Mouse (Mus musculus) cerebellum, adult (tissue): ENCODE data around the gene Cd79b.

Experiments used
- ATAC-seq: cut with Nextera tagmentation; 2 replicates; pipeline ENCODE4 v1.9.2; 2017; ENCODE audit warnings: mild to moderate bottlenecking, moderate library complexity, mixed read lengths; ENCODE audit not compliant: insufficient number of reproducible peaks, low FRiP score, low TSS enrichment

The Cd79b gene

DNA sequence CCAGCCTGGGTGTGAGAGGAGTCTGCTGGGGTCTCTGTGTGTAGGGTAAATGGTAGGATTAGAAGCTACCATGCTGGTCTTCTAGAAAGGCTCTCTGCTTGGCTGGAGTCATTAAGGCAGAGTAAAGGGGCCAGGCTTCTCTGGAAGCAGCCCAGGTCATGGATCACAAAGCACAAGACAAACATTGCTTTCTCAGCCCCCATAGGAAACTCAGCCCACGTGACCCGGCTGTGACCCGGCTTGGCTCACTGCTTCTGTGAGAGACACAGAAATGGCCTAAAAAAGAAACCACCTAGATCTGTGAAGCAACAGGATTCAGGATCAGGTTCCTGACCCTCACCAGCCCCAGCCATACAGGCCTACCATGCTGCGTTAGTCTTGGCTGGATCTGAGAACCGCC is 10.3 kb upstream of the Cd79b start:
- no peak for ATAC-seq

DNA sequence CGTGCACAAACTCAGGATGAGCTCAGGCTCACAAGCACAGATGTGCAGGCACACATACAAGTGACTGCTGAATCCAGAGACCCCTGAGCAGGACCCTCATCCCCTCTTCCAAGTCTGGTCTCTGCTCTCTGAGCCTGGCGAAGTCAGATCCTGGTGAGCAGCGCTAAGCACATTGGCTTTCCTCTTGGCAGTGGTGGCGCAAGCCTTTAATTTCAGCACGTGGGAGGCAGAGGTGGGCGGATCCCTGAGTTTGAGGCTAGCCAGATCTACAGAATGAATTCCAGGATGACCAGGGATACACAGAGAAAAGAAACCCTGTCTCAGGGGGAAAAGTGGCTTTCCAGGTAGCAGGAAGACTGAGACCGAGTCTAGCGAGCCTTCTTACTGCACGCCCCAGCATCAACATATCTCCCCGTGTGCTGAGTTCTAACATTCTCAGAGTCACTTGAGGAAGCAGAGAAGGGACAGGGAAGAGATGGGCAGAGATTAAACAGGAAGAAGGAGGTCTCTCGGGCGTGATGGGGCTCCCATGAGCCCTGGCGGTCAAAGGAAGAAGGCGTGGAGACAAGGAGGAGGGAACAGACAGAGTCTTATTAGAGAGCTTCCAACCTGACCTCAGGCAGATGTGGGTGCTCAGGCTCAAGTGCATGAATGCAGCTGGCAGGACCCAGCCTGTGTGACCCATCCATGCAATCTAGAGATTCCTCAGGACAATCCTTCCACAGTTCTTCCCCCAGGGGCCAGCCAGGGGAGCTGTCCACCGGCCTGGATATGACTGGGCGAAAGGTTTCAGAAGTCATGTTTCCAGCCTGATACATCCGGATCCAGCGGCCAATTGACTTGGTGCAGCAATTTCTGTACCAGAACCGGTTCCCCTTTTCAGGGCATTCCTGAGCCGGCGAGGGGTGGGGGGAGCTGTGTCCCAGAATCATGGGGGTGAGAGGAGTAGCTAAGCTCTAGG is 4.1 kb upstream of the Cd79b start:
- no peak for ATAC-seq

DNA sequence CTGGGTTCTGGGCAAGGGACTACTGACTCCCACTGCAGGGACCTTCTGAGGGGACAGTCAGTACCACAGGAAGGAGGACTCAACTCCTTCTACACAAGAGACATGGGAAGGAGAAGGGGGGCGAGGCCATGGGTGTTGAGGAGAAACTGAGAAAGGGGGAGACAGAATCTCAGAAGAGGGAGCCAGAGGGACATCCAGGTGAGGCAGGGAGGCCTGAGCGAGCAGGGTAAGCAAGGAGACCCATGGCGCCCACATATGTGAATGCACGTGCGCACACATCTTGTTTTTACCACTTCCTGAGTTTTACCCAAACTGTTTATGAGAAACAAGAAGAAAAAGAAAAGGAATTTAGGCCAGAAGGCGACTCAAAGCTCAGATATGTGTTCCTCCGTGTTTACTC is 3.2 kb upstream of the Cd79b start:
- no peak for ATAC-seq

DNA sequence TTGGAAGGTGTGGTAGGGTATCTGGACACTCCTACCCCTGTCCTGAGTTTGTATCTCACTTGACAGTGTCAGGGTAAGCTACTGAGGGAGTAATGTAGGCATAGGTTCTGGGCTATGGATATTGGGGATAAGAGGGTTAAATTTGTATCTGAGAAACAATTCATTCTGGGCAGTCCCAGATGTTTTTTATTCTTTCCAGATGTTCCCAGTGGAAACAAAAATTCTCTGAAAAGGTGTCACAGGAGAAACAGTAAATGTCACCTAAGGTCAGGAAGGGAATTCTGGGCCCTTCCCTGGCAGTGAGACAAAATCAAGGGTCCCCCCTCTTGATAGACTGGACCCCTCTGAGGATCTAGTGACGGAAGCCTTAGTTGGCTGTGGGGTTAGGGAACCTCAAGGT is 1.9 kb upstream of the Cd79b start:
- ATAC-seq = no peak

DNA sequence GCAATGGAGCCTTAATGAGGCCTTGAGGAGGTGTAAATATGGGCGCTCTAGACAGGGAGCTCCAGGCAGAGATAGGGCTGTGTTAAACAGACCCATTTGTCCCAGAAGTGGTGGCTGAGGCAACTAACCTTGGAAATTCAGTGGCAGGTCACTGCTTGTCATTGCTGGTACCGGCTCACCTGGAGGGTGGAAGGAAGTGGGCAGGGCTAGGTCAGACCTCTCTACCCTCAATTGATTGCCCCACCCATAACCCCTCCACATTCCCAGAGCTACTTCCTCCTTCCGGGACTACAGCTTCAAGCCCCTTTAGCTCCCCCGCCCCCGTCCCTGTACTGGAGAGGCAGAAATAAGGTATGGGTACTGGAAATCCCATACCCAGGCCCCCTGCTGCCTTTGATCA is 1.0 kb downstream of the Cd79b start:
- ATAC-seq = no peak

DNA sequence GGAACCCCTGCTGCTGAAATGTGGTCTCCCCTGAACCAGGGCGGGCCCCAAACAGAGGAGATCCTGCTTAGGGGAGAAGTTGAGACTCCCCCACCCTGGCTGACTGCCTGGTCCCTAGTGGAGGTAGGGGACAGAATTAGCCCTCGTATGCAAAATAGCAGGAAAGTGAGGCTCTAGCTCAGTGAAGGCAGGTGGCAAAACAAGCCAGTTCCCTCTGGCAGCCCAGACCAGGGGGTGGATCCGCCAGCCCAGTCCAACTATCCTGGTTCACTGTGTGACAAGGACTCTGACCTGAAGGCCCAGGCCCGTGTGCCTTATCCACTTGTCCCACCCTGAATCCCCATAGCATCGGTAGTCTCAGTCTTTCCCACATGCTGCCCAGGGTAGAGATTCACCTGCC is 4.4 kb downstream of the Cd79b start:
- ATAC-seq = no peak

DNA sequence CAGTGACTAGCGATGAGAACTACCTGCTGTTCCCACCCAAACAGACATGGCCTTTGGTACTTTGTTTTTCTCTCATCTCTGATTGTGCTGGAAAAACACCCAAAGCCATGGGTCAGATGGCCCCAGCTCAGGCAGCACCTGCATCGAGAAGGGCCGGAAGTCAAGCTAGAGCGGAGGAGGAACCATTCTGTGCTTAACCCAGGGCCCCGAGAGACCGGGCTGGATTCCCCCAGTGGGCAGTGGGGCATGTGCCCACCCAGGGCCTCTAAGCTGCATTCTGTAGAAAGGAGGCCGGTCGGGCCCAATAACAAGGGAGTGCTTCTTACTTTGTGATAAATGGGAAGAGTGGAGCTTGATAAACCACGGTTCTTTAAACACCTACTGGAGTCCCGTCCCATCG is 6.4 kb downstream of the Cd79b start:
- no peak for ATAC-seq

DNA sequence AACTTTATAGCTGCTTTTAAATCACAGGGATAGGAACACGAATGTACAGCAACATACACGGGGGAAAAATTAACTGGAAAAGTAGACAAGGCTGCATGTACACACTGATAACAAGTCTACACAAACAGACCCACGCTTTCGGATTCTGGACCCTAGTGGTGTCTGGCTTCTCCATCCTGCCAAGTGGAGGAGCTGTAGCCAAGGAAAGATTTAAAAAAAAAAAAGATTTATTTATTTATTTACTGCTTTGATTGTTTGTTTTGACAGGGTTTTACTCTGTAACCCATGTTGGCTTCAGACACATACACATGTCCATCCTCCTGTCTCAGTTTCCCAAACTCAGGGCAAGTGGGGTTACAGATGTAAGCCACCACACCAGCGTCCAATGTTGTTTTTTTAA is 7.1 kb downstream of the Cd79b start:
- no peak for ATAC-seq

DNA sequence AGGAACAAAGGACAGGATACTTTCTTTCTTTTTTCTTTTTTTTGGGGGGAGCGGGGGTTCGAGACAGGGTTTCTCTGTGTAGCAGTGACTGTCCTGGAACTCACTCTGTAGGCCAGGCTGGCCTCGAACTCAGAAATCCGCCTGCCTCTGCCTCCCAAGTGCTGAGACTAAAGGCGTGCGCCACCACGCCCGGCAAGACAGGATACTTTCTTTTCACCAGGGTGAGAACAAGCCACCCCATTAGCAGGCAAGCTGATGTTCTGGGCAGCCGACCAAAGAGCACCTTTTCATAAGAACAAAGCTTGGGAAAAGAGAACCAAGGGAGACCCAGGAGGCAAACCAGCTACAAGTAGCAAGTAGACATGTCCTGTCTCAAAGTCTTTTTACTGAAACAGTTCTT is 7.8 kb downstream of the Cd79b start:
- no peak for ATAC-seq

DNA sequence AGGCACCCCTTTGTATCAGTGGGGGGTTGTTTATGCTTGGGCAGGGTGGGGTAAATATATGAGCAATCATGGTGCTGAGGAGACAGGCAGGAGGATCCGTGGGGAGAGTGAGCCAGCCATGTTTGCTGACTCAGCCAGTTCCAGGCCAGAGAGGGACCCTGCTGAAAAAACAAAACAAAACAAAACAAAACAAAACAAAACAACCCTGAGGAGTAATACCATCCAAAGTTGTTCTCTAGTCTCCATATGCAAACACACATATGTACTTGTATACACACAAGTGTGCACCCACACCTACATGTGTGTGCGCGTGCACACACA is 8.5 kb downstream of the Cd79b start:
- ATAC-seq = no peak

DNA sequence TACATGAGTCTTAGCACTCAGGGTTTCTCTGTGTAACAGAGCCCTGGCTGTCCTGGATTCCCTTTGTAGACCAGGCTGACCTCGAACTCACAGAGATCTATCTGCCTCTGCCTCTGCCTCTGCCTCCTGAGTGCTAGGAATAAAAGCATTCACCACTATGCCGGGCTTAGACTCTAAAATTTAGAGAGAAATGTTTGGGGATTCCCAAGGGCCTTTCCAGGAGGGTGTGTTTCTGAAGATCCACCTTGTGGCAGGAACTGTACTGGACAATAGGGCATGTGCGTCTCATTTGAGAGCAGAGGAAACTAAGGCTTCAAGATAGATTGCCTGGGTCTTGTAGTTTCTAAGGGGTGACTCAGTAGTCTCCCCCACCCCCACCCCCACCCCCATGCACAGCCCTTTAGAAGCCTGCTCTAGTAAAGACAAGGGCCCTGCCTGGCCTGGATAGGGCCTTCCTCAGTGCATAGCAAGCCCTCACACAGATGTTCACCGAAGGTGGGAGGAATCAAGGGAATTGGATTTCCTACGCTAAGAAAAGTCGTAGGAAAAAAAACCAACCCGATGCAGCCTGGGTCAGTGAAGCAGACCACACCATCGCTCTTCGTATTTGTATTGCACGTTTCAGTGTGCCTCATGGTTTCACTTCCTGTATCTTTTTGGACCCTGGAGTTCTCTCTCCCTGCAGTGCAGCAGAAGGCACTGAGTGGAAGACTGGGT is 9.1 kb downstream of the Cd79b start:
- ATAC-seq = no peak

DNA sequence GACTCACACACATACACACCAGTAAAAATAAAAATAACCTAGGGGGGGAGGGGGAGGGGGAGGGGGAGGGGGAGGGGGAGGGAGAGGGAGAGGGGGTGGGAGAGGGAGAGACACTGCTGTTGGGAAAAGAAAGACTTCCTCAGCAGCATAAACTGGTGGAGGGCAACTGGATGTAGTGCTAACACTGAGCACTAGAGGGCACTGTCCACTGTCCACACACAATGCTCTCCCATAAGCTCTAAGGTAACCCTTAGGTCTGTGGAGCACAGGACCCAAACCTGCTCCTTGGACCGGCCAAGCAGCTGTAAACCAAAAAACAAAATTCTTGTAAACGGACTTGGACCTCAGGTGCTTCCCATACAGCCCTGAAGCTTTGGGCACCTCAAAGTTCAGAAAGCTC is 11.9 kb downstream of the Cd79b start:
- peak; percentile 64; the same call in 1 of the 2 replicates for ATAC-seq

DNA sequence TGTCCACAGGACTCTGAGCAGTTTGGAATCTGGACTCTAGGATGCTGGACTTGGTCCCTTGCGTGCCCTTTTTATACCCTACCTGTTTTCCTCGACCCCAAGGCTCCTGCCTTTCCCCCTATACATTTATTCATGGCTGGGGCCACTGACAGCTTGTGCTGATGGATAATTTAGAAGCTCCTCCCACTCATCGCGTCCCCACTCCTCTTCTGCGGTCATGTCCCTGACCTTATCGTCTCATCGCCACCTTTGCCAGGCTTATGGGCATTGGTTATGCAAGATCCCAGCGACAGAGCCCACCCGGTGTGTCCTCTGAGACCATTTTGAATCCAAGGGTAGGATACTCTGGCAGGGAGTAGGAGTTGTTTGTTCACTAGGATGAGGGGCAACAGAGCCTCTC is 12.8 kb downstream of the Cd79b start, which contains the start of gene Gh:
TSS of gene Gh (minus strand) at position 101 of the 400 bp plus-strand sequence.
- ATAC-seq = no peak

DNA sequence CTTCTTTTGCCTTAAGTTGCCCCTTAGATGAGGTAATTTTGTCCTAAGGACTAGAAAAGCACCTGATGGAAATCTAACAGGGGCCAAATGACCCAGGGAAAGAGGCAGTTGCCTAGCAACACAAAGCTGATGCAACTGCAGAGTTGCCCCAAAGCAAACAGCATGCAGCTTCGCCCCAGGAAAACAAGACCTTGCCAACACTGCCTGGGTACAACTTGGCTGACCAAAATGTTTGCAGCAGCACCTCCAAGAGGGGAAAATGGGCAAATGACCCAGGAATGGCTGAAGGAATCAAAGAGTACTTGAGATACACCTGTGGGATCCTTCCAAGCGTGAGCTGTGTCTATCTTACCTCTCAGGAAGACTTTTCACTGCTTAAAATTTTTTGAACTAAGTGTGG is 22.7 kb downstream of the Cd79b start:
- no peak for ATAC-seq

DNA sequence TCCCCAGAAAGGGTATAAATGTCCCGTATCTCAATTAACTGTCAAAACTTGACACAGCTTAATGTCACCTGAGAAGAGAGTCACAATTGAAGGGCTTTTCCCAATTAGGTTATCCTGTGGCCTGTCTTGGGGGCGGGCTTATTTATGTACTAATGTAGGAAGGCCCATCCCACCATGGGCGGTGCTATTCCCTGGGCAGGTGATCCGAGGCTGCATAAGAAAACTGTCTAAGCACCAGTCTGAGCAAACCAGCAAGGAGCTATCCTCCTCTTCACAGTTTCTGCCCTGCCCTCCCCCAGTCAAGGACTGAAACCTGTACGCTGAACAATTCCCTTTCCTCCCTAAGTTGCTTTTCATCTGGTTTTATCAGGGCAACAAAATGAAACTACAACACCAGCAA is 24.2 kb downstream of the Cd79b start:
- ATAC-seq = no peak

DNA sequence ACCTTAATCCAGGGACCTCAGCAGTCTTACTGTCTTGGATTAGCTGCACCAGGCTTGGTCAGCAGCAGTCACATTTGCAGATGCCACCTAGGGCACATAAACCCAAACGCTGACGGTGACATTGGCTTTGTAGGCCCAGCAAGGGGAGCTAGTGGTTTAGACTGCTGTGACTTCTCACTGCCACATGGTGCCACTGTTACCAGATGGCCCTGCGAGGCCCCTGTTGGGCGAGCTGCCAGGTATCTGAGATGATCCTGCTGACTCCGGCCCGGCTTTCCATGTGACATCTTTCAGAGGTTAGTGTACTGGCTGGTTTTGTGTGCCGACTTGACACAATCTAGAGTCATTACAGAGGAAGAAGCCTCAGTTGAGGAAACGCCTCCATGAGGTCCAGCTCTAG is 25.2 kb downstream of the Cd79b start:
- ATAC-seq = peak; percentile 58; the same call in 1 of the 2 replicates

DNA sequence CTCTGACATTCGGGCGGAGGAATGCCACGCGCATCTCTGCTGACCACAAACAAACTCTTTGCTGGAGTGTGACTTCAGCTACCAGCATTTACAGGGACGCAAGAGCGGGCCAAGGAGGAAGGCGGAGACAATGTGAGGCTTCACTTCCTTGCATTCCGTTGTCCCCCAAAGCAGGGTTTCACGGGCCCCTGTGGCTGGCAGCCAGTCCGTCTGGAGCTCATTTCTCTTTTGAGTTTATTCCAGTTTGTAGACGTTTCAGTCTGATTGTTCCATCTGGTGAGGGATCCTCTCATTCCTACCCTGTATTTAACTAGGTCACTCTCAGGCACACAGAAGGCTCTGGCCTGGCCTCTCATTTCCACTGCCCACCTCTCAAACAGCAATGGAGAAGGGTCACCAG is 27.6 kb downstream of the Cd79b start:
- peak; percentile 71 for ATAC-seq

DNA sequence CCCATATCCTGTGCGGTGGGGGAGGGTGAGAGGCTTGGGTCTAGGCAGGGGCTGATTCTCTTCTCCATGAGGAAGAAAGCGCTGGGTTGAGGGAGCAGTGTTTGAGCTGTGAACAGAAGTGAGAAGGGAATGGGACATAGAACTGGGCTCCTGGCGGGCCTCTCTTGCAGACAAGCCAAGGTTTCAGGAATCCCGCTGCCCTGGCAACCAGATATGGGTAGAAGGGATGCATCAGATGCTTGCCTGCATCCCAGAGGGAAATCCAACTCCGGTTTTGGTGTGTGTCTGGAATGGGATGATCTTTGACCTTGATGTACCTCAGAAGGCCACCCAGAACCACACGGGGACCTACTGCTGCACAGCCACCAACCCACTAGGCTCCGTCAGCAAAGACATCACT is 28.4 kb downstream of the Cd79b start:
- ATAC-seq = no peak

DNA sequence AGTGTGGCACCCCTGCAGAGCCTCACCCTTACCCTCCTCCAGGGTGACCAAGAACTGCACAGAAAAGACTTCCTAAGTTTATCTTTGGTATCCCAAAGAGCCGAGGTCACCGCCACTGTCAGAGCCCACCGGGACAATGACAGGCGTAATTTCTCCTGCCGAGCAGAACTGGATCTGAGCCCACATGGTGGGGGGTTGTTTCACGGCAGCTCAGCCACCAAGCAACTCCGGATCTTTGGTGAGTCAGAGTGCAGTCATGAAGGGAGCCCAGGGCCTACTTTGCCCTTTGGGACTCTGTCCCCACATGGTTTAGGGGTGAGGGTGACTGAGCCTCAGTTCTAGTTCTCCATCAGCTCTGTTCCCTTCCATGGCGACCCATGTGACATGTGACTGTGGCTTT is 30.4 kb downstream of the Cd79b start:
- ATAC-seq = no peak

DNA sequence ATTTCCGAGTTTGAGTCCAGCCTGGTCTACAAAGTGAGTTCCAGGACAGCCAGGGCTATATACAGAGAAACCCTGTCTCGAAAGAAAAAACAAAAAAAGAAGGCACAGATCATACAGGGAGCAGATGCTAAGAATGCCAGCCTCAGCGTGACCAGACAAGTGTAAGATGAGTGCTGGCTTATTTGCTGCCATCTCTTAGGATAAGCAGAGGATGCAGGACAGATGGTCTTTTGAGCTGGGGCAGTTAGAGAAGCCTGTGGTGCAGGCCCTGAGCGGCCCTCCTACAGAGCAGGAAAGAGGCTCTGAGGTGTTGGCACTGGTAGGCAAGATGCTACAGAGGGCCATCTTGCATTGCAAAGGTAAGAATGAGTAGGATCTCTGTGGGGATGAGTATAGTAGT is 31.2 kb downstream of the Cd79b start:
- ATAC-seq = no peak

DNA sequence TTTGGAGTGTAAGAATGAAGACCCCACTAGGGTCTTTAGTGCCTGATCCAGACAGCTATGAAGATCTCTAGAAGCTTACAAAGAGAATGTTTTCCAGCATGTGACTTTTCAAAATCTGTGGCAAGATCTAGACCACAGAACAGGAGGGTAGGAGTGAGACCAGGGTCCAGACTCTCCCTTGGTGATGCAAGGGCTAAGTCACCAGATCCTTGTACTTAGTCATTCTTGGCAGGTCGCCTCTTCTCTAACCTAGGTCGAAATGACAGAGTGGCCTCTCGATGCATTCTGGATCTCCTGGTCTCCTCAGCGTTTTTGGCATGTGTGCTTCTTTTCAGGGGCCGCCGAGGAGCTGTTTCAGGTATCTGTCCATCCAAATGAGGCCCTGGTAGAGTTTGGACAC is 32.1 kb downstream of the Cd79b start:
- no peak for ATAC-seq

DNA sequence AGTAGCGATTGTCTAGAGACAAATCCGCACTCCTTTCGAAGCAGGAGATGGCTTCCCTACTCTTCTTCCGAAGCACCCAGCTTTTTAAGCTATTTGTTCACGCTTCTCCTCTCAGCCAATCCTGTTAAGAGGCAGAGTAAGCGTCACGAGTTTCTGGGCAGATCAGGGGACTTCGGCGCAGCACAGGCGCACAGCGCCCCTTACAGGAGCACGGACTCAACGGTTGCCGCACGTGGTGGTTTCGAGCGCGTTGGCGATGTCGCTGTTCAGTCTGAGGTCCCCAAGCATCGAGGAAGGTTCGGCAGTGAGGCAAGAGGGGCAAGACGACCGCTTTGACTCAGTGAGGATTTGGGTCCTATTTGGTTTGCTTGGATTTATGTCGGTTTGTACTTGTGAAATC is 38.1 kb downstream of the Cd79b start, which contains the start of gene Tcam1:
TSS of gene Tcam1 (plus strand) at position 219 of the 400 bp plus-strand sequence.
- ATAC-seq = peak; percentile 50
